Mouse (Mus musculus): Measurements from ENCODE around the gene Prmt3. TPM values are rescaled to one million over a fixed set of nuclear protein-coding genes. Genes with fewer than 3 reads are reported as not detected.

Gene Prmt3
- polyA plus RNA-seq, 1 experiment from 2014 or later: 70.2 TPM

GRCm38 (mm10) chr7:49807093-49807682, 29.0 kb downstream of the Prmt3 start:
- no peak overlapping the region for H3K4me3 ChIP-seq
- 91% methylated on average over 9 of the region's 9 CpGs for WGBS
- no peak overlapping the region for H3K27ac ChIP-seq
- no peak for DNase-seq (ENCODE audit: extremely low spot score, low spot score)
- no peaks in the 10 kb centered on the region for H3K9me3 ChIP-seq
- peaks cover 70% of the 10 kb centered on the region for H3K36me3 ChIP-seq (replicated peaks)
- peaks cover 10% of the 10 kb centered on the region for H3K27me3 ChIP-seq (ENCODE audit: poor library complexity, severe bottlenecking)
- peaks cover 10% of the 10 kb centered on the region for H3K4me1 ChIP-seq

GRCm38 (mm10) chr7:49807846-49808622, 29.9 kb downstream of the Prmt3 start:
- Histone ChIP-seq H3K4me1 (peaks cover 10% of the 10 kb centered on the region), H3K36me3 (replicated peaks) (peaks cover 67% of the 10 kb centered on the region), H3K9me3 (no peaks in the 10 kb centered on the region), H3K27ac (no peak overlapping the region), H3K27me3 (ENCODE audit: poor library complexity, severe bottlenecking) (peaks cover 10% of the 10 kb centered on the region), H3K4me3 (no peak overlapping the region)
- no peak for DNase-seq (ENCODE audit: extremely low spot score, low spot score)
- WGBS: 93% methylated on average over 17 of the region's 17 CpGs

GRCm38 (mm10) chr7:49809100-49809499, 31.0 kb downstream of the Prmt3 start:
- DNase-seq (ENCODE audit: extremely low spot score, low spot score): no peak
- Histone ChIP-seq H3K9me3 (no peaks in the 10 kb centered on the region), H3K27ac (no peak overlapping the region), H3K4me1 (peaks cover 10% of the 10 kb centered on the region), H3K36me3 (replicated peaks) (peaks cover 66% of the 10 kb centered on the region), H3K27me3 (ENCODE audit: poor library complexity, severe bottlenecking) (peaks cover 10% of the 10 kb centered on the region), H3K4me3 (no peak overlapping the region)
- WGBS: 90% methylated on average over 6 of the region's 6 CpGs

GRCm38 (mm10) chr7:49809562-49809961, 31.4 kb downstream of the Prmt3 start:
- Histone ChIP-seq H3K27me3 (ENCODE audit: poor library complexity, severe bottlenecking) (peaks cover 10% of the 10 kb centered on the region), H3K4me3 (no peak overlapping the region), H3K9me3 (no peaks in the 10 kb centered on the region), H3K36me3 (replicated peaks) (peaks cover 69% of the 10 kb centered on the region), H3K4me1 (peaks cover 10% of the 10 kb centered on the region), H3K27ac (no peak overlapping the region)
- 61% methylated on average over 3 of the region's 3 CpGs for WGBS
- DNase-seq (ENCODE audit: extremely low spot score, low spot score): no peak

- Histone ChIP-seq H3K9me3 (no peaks in the 10 kb centered on the region), H3K27me3 (ENCODE audit: poor library complexity, severe bottlenecking) (peaks cover 10% of the 10 kb centered on the region), H3K4me3 (no peak overlapping the region), H3K4me1 (peaks cover 10% of the 10 kb centered on the region), H3K27ac (no peak overlapping the region), H3K36me3 (replicated peaks) (peaks cover 67% of the 10 kb centered on the region)
- WGBS: 72% methylated on average over 4 of the region's 4 CpGs
- no peak for DNase-seq (ENCODE audit: extremely low spot score, low spot score)
These were observed 33.2 kb downstream of the Prmt3 start for GRCm38 (mm10) chr7:49811346-49811745.

GRCm38 (mm10) chr7:49819393-49819792, 41.2 kb downstream of the Prmt3 start:
- H3K9me3 ChIP-seq: no peaks in the 10 kb centered on the region
- H3K36me3 ChIP-seq (replicated peaks): peaks cover 35% of the 10 kb centered on the region
- H3K4me1 ChIP-seq: peaks cover 11% of the 10 kb centered on the region
- no peak for DNase-seq (ENCODE audit: extremely low spot score, low spot score)
- H3K4me3 ChIP-seq: no peak overlapping the region
- no peaks in the 10 kb centered on the region for H3K27me3 ChIP-seq (ENCODE audit: poor library complexity, severe bottlenecking)
- 57% methylated on average over 4 of the region's 4 CpGs for WGBS
- no peak overlapping the region for H3K27ac ChIP-seq

- H3K27me3 ChIP-seq (ENCODE audit: poor library complexity, severe bottlenecking): no peaks in the 10 kb centered on the region
- 95% methylated on average over 1 of the region's 1 CpGs for WGBS
- DNase-seq (ENCODE audit: extremely low spot score, low spot score): no peak
- H3K4me3 ChIP-seq: no peak overlapping the region
- H3K4me1 ChIP-seq: peaks cover 11% of the 10 kb centered on the region
- no peak overlapping the region for H3K27ac ChIP-seq
- no peaks in the 10 kb centered on the region for H3K9me3 ChIP-seq
- peaks cover 24% of the 10 kb centered on the region for H3K36me3 ChIP-seq (replicated peaks)
These were observed 43.2 kb downstream of the Prmt3 start for GRCm38 (mm10) chr7:49821370-49821769.

GRCm38 (mm10) chr7:49822028-49822427, 43.9 kb downstream of the Prmt3 start:
- peaks cover 11% of the 10 kb centered on the region for H3K4me1 ChIP-seq
- H3K27me3 ChIP-seq (ENCODE audit: poor library complexity, severe bottlenecking): no peaks in the 10 kb centered on the region
- H3K36me3 ChIP-seq (replicated peaks): peaks cover 30% of the 10 kb centered on the region
- no peak overlapping the region for H3K4me3 ChIP-seq
- 96% methylated on average over 2 of the region's 2 CpGs for WGBS
- H3K27ac ChIP-seq: no peak overlapping the region
- no peak for DNase-seq (ENCODE audit: extremely low spot score, low spot score)
- H3K9me3 ChIP-seq: no peaks in the 10 kb centered on the region

- Histone ChIP-seq H3K36me3 (replicated peaks) (peaks cover 44% of the 10 kb centered on the region), H3K27ac (no peak overlapping the region), H3K27me3 (ENCODE audit: poor library complexity, severe bottlenecking) (no peaks in the 10 kb centered on the region), H3K4me3 (no peak overlapping the region), H3K9me3 (no peaks in the 10 kb centered on the region), H3K4me1 (peaks cover 11% of the 10 kb centered on the region)
- DNase-seq (ENCODE audit: extremely low spot score, low spot score): no peak
- whole genome bisulfite sequencing: 97% methylated on average over 4 of the region's 4 CpGs
These were observed 45.4 kb downstream of the Prmt3 start for GRCm38 (mm10) chr7:49823595-49823994.

- Histone ChIP-seq H3K9me3 (no peaks in the 10 kb centered on the region), H3K4me3 (no peak overlapping the region), H3K27ac (no peak overlapping the region), H3K4me1 (peaks cover 7% of the 10 kb centered on the region), H3K36me3 (replicated peaks) (peaks cover 48% of the 10 kb centered on the region), H3K27me3 (ENCODE audit: poor library complexity, severe bottlenecking) (no peaks in the 10 kb centered on the region)
- WGBS: 95% methylated on average over 6 of the region's 6 CpGs
- no peak for DNase-seq (ENCODE audit: extremely low spot score, low spot score)
These were observed 45.9 kb downstream of the Prmt3 start for GRCm38 (mm10) chr7:49824043-49824442.

- peaks cover 54% of the 10 kb centered on the region for H3K36me3 ChIP-seq (replicated peaks)
These were observed 46.4 kb downstream of the Prmt3 start for GRCm38 (mm10) chr7:49824581-49824980.

GRCm38 (mm10) chr7:49825492-49825891, 47.3 kb downstream of the Prmt3 start:
- DNase-seq (ENCODE audit: extremely low spot score, low spot score): no peak
- Histone ChIP-seq H3K27ac (no peak overlapping the region), H3K4me1 (no peaks in the 10 kb centered on the region), H3K27me3 (ENCODE audit: poor library complexity, severe bottlenecking) (no peaks in the 10 kb centered on the region), H3K36me3 (replicated peaks) (peaks cover 63% of the 10 kb centered on the region), H3K9me3 (no peaks in the 10 kb centered on the region), H3K4me3 (no peak overlapping the region)
- WGBS: 93% methylated on average over 3 of the region's 3 CpGs

More at GRCm38 (mm10) chr7:49824581-49824980, 46.4 kb downstream of the Prmt3 start:
- 83% methylated on average over 2 of the region's 2 CpGs for WGBS
- Histone ChIP-seq H3K4me1 (peaks cover 2% of the 10 kb centered on the region; the same call in 1 of the 2 replicates), H3K4me3 (no peak overlapping the region), H3K9me3 (no peaks in the 10 kb centered on the region), H3K27me3 (ENCODE audit: poor library complexity, severe bottlenecking) (no peaks in the 10 kb centered on the region), H3K27ac (no peak overlapping the region)
- no peak for DNase-seq (ENCODE audit: extremely low spot score, low spot score)

GRCm38 (mm10) chr7:49827920-49828319, 49.8 kb downstream of the Prmt3 start:
- Histone ChIP-seq H3K4me1 (no peaks in the 10 kb centered on the region), H3K27ac (no peak overlapping the region), H3K36me3 (replicated peaks) (peaks cover 64% of the 10 kb centered on the region), H3K4me3 (no peak overlapping the region), H3K9me3 (no peaks in the 10 kb centered on the region), H3K27me3 (ENCODE audit: poor library complexity, severe bottlenecking) (no peaks in the 10 kb centered on the region)
- DNase-seq (ENCODE audit: extremely low spot score, low spot score): no peak
- 86% methylated on average over 1 of the region's 1 CpGs for WGBS

All from forebrain, embryonic 10.5 days (tissue).